Mouse (Mus musculus): Measurements from ENCODE around the gene Hexim2. TPM values are rescaled to one million over a fixed set of nuclear protein-coding genes. Genes with fewer than 3 reads are reported as not detected.

Gene Hexim2
- polyA plus RNA-seq, 1 experiment from 2014 or later, result 6.3 TPM

GRCm38 (mm10) chr11:103116008-103116818 is 16.0 kb upstream of the Hexim2 start, which contains the start of gene Hexim1:
Gene Hexim1 (plus strand): TSS chr11:103116231.
- Histone ChIP-seq H3K36me3 (ENCODE audit: control insufficient read depth, insufficient read depth, low read length) (no peaks in the 10 kb centered on the region), H3K9ac (ENCODE audit: low read length) (peak within 1 kb of the TSS; percentile 82), H3K4me2 (peak within 1 kb of the TSS; percentile 93), H3K4me3 (ENCODE audit: low read depth, low read length) (peak within 1 kb of the TSS; percentile 64), H3K27ac (ENCODE audit: low read depth, low read length) (peak within 1 kb of the TSS; percentile 75), H3K9me3 (ENCODE audit: control insufficient read depth, low read length) (no peaks in the 10 kb centered on the region), H3K27me3 (ENCODE audit: control insufficient read depth, insufficient read depth, low read length) (peaks cover 13% of the 10 kb centered on the region; the same call in 1 of the 2 replicates), H3K4me1 (ENCODE audit: control insufficient read depth, insufficient read depth, low read length) (peaks cover 33% of the 10 kb centered on the region)
- DNase-seq (ENCODE audit: low spot score, missing footprints), result peak; percentile 100
- ATAC-seq (ENCODE audit: low FRiP score), result peak; percentile 94
- under 1% methylated on average over 53 of the region's 53 CpGs for WGBS

- peaks cover 9% of the 10 kb centered on the region; the same call in 1 of the 2 replicates for H3K27me3 ChIP-seq (ENCODE audit: control insufficient read depth, insufficient read depth, low read length)
- 0 out of 2 replicates have a peak, but pooled peaks have one; percentile 22 for ATAC-seq (ENCODE audit: low FRiP score)
- peak; percentile 96 for DNase-seq (ENCODE audit: low spot score, missing footprints)
- peaks cover 28% of the 10 kb centered on the region for H3K4me1 ChIP-seq (ENCODE audit: control insufficient read depth, insufficient read depth, low read length)
- peak overlapping the region; percentile 64 for H3K4me3 ChIP-seq (ENCODE audit: low read depth, low read length)
- no peak overlapping the region; the same call in 1 of the 2 replicates for H3K27ac ChIP-seq (ENCODE audit: low read depth, low read length)
- no peaks in the 10 kb centered on the region for H3K36me3 ChIP-seq (ENCODE audit: control insufficient read depth, insufficient read depth, low read length)
- H3K9me3 ChIP-seq (ENCODE audit: control insufficient read depth, low read length), result no peaks in the 10 kb centered on the region
- under 1% methylated on average over 35 of the region's 35 CpGs for WGBS
- peak overlapping the region; percentile 70 for H3K9ac ChIP-seq (ENCODE audit: low read length)
- H3K4me2 ChIP-seq, result peak overlapping the region; percentile 93
Observed at GRCm38 (mm10) chr11:103116959-103117590, 15.2 kb upstream of the Hexim2 start.

GRCm38 (mm10) chr11:103117591-103118009 is 14.6 kb upstream of the Hexim2 start:
- Histone ChIP-seq H3K9ac (ENCODE audit: low read length) (peak overlapping the region; percentile 70), H3K9me3 (ENCODE audit: control insufficient read depth, low read length) (no peaks in the 10 kb centered on the region), H3K27me3 (ENCODE audit: control insufficient read depth, insufficient read depth, low read length) (peaks cover 5% of the 10 kb centered on the region; the same call in 1 of the 2 replicates), H3K4me2 (peak overlapping the region; percentile 93), H3K4me1 (ENCODE audit: control insufficient read depth, insufficient read depth, low read length) (peaks cover 23% of the 10 kb centered on the region), H3K4me3 (ENCODE audit: low read depth, low read length) (peak overlapping the region; percentile 64), H3K36me3 (ENCODE audit: control insufficient read depth, insufficient read depth, low read length) (no peaks in the 10 kb centered on the region), H3K27ac (ENCODE audit: low read depth, low read length) (no peak overlapping the region)
- DNase-seq (ENCODE audit: low spot score, missing footprints), result peak; percentile 95
- ATAC-seq (ENCODE audit: low FRiP score), result no peak
- WGBS, result 0% methylated on average over 38 of the region's 38 CpGs

- no peak overlapping the region for H3K9ac ChIP-seq (ENCODE audit: low read length)
- no peaks in the 10 kb centered on the region for H3K36me3 ChIP-seq (ENCODE audit: control insufficient read depth, insufficient read depth, low read length)
- no peak overlapping the region for H3K27ac ChIP-seq (ENCODE audit: low read depth, low read length)
- no peak overlapping the region for H3K4me3 ChIP-seq (ENCODE audit: low read depth, low read length)
- ATAC-seq (ENCODE audit: low FRiP score) (no peak), DNase-seq (ENCODE audit: low spot score, missing footprints) (no peak)
- no peak overlapping the region; the same call in 1 of the 2 replicates for H3K4me2 ChIP-seq
- no peaks in the 10 kb centered on the region for H3K27me3 ChIP-seq (ENCODE audit: control insufficient read depth, insufficient read depth, low read length)
- no peaks in the 10 kb centered on the region for H3K9me3 ChIP-seq (ENCODE audit: control insufficient read depth, low read length)
- WGBS, result 89% methylated on average over 2 of the region's 2 CpGs
- H3K4me1 ChIP-seq (ENCODE audit: control insufficient read depth, insufficient read depth, low read length), result peaks cover 21% of the 10 kb centered on the region
Observed at GRCm38 (mm10) chr11:103118866-103119265, 13.4 kb upstream of the Hexim2 start.

GRCm38 (mm10) chr11:103119609-103120008 is 12.6 kb upstream of the Hexim2 start:
- ATAC-seq (ENCODE audit: low FRiP score) (no peak), DNase-seq (ENCODE audit: low spot score, missing footprints) (no peak)
- no peak overlapping the region for H3K4me2 ChIP-seq
- H3K9ac ChIP-seq (ENCODE audit: low read length), result no peak overlapping the region
- H3K4me3 ChIP-seq (ENCODE audit: low read depth, low read length), result no peak overlapping the region
- no peak overlapping the region for H3K27ac ChIP-seq (ENCODE audit: low read depth, low read length)
- no peaks in the 10 kb centered on the region for H3K9me3 ChIP-seq (ENCODE audit: control insufficient read depth, low read length)
- WGBS, result 58% methylated on average over 5 of the region's 5 CpGs
- H3K36me3 ChIP-seq (ENCODE audit: control insufficient read depth, insufficient read depth, low read length), result no peaks in the 10 kb centered on the region
- H3K27me3 ChIP-seq (ENCODE audit: control insufficient read depth, insufficient read depth, low read length), result no peaks in the 10 kb centered on the region
- H3K4me1 ChIP-seq (ENCODE audit: control insufficient read depth, insufficient read depth, low read length), result peaks cover 21% of the 10 kb centered on the region

- DNase-seq (ENCODE audit: low spot score, missing footprints) (no peak), ATAC-seq (ENCODE audit: low FRiP score) (no peak)
- no peak overlapping the region for H3K4me2 ChIP-seq
- H3K36me3 ChIP-seq (ENCODE audit: control insufficient read depth, insufficient read depth, low read length), result no peaks in the 10 kb centered on the region
- H3K27ac ChIP-seq (ENCODE audit: low read depth, low read length), result no peak overlapping the region
- no peaks in the 10 kb centered on the region for H3K9me3 ChIP-seq (ENCODE audit: control insufficient read depth, low read length)
- no peak overlapping the region for H3K4me3 ChIP-seq (ENCODE audit: low read depth, low read length)
- peaks cover 19% of the 10 kb centered on the region for H3K4me1 ChIP-seq (ENCODE audit: control insufficient read depth, insufficient read depth, low read length)
- WGBS, result 87% methylated on average over 5 of the region's 5 CpGs
- H3K27me3 ChIP-seq (ENCODE audit: control insufficient read depth, insufficient read depth, low read length), result no peaks in the 10 kb centered on the region
- no peak overlapping the region for H3K9ac ChIP-seq (ENCODE audit: low read length)
Observed at GRCm38 (mm10) chr11:103120315-103120714, 11.9 kb upstream of the Hexim2 start.

GRCm38 (mm10) chr11:103132576-103133455 is 587 bp downstream of the Hexim2 start:
- Histone ChIP-seq H3K9me3 (ENCODE audit: control insufficient read depth, low read length) (no peaks in the 10 kb centered on the region), H3K9ac (ENCODE audit: low read length) (peak overlapping the region; percentile 100), H3K27ac (ENCODE audit: low read depth, low read length) (peak overlapping the region; percentile 91), H3K27me3 (ENCODE audit: control insufficient read depth, insufficient read depth, low read length) (no peaks in the 10 kb centered on the region), H3K36me3 (ENCODE audit: control insufficient read depth, insufficient read depth, low read length) (no peaks in the 10 kb centered on the region), H3K4me1 (ENCODE audit: control insufficient read depth, insufficient read depth, low read length) (peaks cover 20% of the 10 kb centered on the region), H3K4me3 (ENCODE audit: low read depth, low read length) (peak overlapping the region; percentile 97), H3K4me2 (peak overlapping the region; percentile 83)
- under 1% methylated on average over 56 of the region's 58 CpGs for WGBS
- ATAC-seq (ENCODE audit: low FRiP score), result peak; percentile 91
- DNase-seq (ENCODE audit: low spot score, missing footprints), result peak; percentile 100

GRCm38 (mm10) chr11:103133456-103134185 is 1.4 kb downstream of the Hexim2 start:
- H3K9ac ChIP-seq (ENCODE audit: low read length), result peak overlapping the region; percentile 50
- H3K27ac ChIP-seq (ENCODE audit: low read depth, low read length), result peak overlapping the region; percentile 44; the same call in 1 of the 2 replicates
- H3K4me2 ChIP-seq, result peak overlapping the region; percentile 47
- H3K36me3 ChIP-seq (ENCODE audit: control insufficient read depth, insufficient read depth, low read length), result no peaks in the 10 kb centered on the region
- peak overlapping the region; percentile 28 for H3K4me3 ChIP-seq (ENCODE audit: low read depth, low read length)
- DNase-seq (ENCODE audit: low spot score, missing footprints) (no peak), ATAC-seq (ENCODE audit: low FRiP score) (0 out of 2 replicates have a peak, but pooled peaks have one; percentile 31)
- 55% methylated on average over 6 of the region's 6 CpGs for WGBS
- no peaks in the 10 kb centered on the region for H3K27me3 ChIP-seq (ENCODE audit: control insufficient read depth, insufficient read depth, low read length)
- peaks cover 20% of the 10 kb centered on the region for H3K4me1 ChIP-seq (ENCODE audit: control insufficient read depth, insufficient read depth, low read length)
- no peaks in the 10 kb centered on the region for H3K9me3 ChIP-seq (ENCODE audit: control insufficient read depth, low read length)
